Mouse (Mus musculus) embryonic facial prominence, embryonic 13.5 days (tissue): ENCODE measurements around the gene Slc34a3. TPM values are rescaled to one million over a fixed set of nuclear protein-coding genes. Genes with fewer than 3 reads are reported as not detected.

Experiments
- polyA plus RNA-seq: library from polyadenylated mRNA; unstranded; fragments of >200 nt; fragmentation: Nextera tagmentation; extraction: Ambion mirVana; gene quantifications from 2 replicates; pipeline ENCODE4 v1.2.1, GENCODE M21; 2015

The Slc34a3 gene
- polyA plus RNA-seq, 1 experiment from 2014 or later, result not detected

Other genes with a start within 250 kb of the Slc34a3 start
- gene Nsmf, start 180.0 kb downstream of the Slc34a3 start, polyA plus RNA-seq, result 82.5 and 87.4 TPM in 2 replicates
- gene Entpd8, start 154.1 kb downstream of the Slc34a3 start, polyA plus RNA-seq, result not detected in 2 replicates
- gene Noxa1, start 139.2 kb downstream of the Slc34a3 start, polyA plus RNA-seq, result 0.17 TPM in 1 of 2 replicates, not detected in the other
- gene Nrarp, start 53.6 kb downstream of the Slc34a3 start, polyA plus RNA-seq, result 15.0 and 16.7 TPM in 2 replicates
- gene Tor4a, start 37.5 kb downstream of the Slc34a3 start, polyA plus RNA-seq, result 5.1 and 6.1 TPM in 2 replicates
- 110 and 114 TPM in 2 replicates for gene Nelfb, start 22.9 kb downstream of the Slc34a3 start, polyA plus RNA-seq
- 0.15 TPM in 1 of 2 replicates, not detected in the other for gene Stpg3, start 19.7 kb downstream of the Slc34a3 start, polyA plus RNA-seq
- not detected in 2 replicates for gene Fam166a, start 15.6 kb downstream of the Slc34a3 start, polyA plus RNA-seq
- gene Tubb4b, start 9.7 kb downstream of the Slc34a3 start, polyA plus RNA-seq, result 409 and 438 TPM in 2 replicates
- not detected in 2 replicates for gene Rnf224, start 2.4 kb upstream of the Slc34a3 start, polyA plus RNA-seq
- gene Rnf208, start 7.9 kb upstream of the Slc34a3 start, polyA plus RNA-seq, result 10.8 and 11.3 TPM in 2 replicates
- 0.81 TPM in 1 of 2 replicates, not detected in the other for gene Cysrt1, start 8.1 kb upstream of the Slc34a3 start, polyA plus RNA-seq
- gene AL732309.1, start 12.5 kb upstream of the Slc34a3 start, polyA plus RNA-seq, result 6.9 and 7.9 TPM in 2 replicates
- gene Tmem203, start 21.1 kb upstream of the Slc34a3 start, polyA plus RNA-seq, result 24.5 and 25.3 TPM in 2 replicates
- gene Tprn, start 28.3 kb upstream of the Slc34a3 start, polyA plus RNA-seq, result 7.5 and 8.2 TPM in 2 replicates
- gene Ssna1, start 38.1 kb upstream of the Slc34a3 start, polyA plus RNA-seq, result 231 and 246 TPM in 2 replicates
- 137 and 143 TPM in 2 replicates for gene Anapc2, start 38.1 kb upstream of the Slc34a3 start, polyA plus RNA-seq
- not detected in 2 replicates for gene Tmem210, start 53.8 kb upstream of the Slc34a3 start, polyA plus RNA-seq
- gene Lrrc26, start 55.6 kb upstream of the Slc34a3 start, polyA plus RNA-seq, result 0.22 TPM in 2 replicates
- gene Grin1, start 84.8 kb upstream of the Slc34a3 start, polyA plus RNA-seq, result 0.38 and 1.2 TPM in 2 replicates
- 61.1 and 79.4 TPM in 2 replicates for gene Man1b1, start 98.0 kb upstream of the Slc34a3 start, polyA plus RNA-seq
- gene Dpp7, start 122.0 kb upstream of the Slc34a3 start, polyA plus RNA-seq, result 23.0 and 25.5 TPM in 2 replicates
- 9.9 and 14.9 TPM in 2 replicates for gene Uap1l1, start 131.3 kb upstream of the Slc34a3 start, polyA plus RNA-seq
- 38.9 and 47.9 TPM in 2 replicates for gene Sapcd2, start 138.0 kb upstream of the Slc34a3 start, polyA plus RNA-seq
- 0.87 and 1.1 TPM in 2 replicates for gene Entpd2, start 161.5 kb upstream of the Slc34a3 start, polyA plus RNA-seq
- gene Npdc1, start 165.0 kb upstream of the Slc34a3 start, polyA plus RNA-seq, result 42.5 and 48.9 TPM in 2 replicates
- gene Fut7, start 188.9 kb upstream of the Slc34a3 start, polyA plus RNA-seq, result 0.12 and 0.17 TPM in 2 replicates
- 2.9 and 4.0 TPM in 2 replicates for gene Abca2, start 194.3 kb upstream of the Slc34a3 start, polyA plus RNA-seq
- 5.0 and 7.2 TPM in 2 replicates for gene Clic3, start 222.5 kb upstream of the Slc34a3 start, polyA plus RNA-seq
- 29.4 and 35.9 TPM in 2 replicates for gene Paxx, start 226.7 kb upstream of the Slc34a3 start, polyA plus RNA-seq
- gene Ptgds, start 235.7 kb upstream of the Slc34a3 start, polyA plus RNA-seq, result 1.3 and 2.8 TPM in 2 replicates